In the genomic region with DNA sequence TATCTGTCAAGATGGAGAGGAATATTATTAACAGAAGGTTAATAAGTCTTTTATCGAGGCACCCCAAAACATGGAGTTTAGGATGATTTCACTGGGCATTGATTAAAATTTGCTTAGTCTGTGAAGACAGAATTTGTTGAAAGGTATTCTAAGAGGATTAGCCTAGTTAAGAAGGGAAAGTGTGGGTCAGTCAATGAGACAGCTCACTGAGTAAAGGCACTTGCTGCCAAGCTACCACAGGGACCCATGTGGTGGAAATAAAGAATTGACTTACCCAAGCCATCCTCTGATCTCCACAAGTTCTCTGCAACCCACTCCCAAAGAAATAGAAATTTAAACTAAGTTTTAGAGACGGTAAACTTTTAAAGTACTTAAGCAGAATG, we compare ENCODE assay signal across 17 mouse cellular contexts.
"Had no signal": no experiment of that assay in that cellular context is flagged by ENCODE, and none has a peak within 500 bp of the region (broad histone marks: within the 10 kb centered on the region; RNA-seq: fewer than 3 reads in every experiment).

No protein-coding gene starts in this region.

- H3K27ac ChIP-seq: kidney, embryonic 15.5 days; limb, embryonic 10.5 days; limb, embryonic 13.5 days; liver, embryonic 12.5 days; liver, embryonic 15.5 days; lung, embryonic 15.5 days; midbrain, embryonic 10.5 days; midbrain, embryonic 13.5 days had no signal

- H3K4me2 ChIP-seq: kidney, embryonic 15.5 days; limb, embryonic 13.5 days; liver, embryonic 12.5 days; liver, embryonic 15.5 days; lung, embryonic 15.5 days; midbrain, embryonic 13.5 days; neural tube, embryonic 13.5 days had no signal

- H3K9ac ChIP-seq: kidney, embryonic 15.5 days; limb, embryonic 13.5 days; liver, embryonic 12.5 days; liver, embryonic 15.5 days; lung, embryonic 15.5 days; midbrain, embryonic 13.5 days; neural tube, embryonic 13.5 days had no signal

- ATAC-seq: liver, embryonic 12.5 days; midbrain, embryonic 13.5 days; midbrain, embryonic 16.5 days had no signal

- H3K4me1 ChIP-seq: limb, embryonic 13.5 days; liver, embryonic 12.5 days; liver, embryonic 15.5 days; lung, embryonic 15.5 days; megakaryocyte, embryonic 14.5 days; midbrain, embryonic 10.5 days had no signal

- H3K27me3 ChIP-seq: kidney, embryonic 15.5 days; limb, embryonic 13.5 days; liver, embryonic 12.5 days; liver, embryonic 15.5 days; lung, embryonic 15.5 days; midbrain, embryonic 13.5 days; neural tube, embryonic 13.5 days had no signal

- H3K4me3 ChIP-seq: kidney, embryonic 15.5 days; limb, embryonic 10.5 days; limb, embryonic 13.5 days; liver, embryonic 12.5 days; liver, embryonic 15.5 days; lung, embryonic 15.5 days; megakaryocyte, embryonic 14.5 days; midbrain, embryonic 10.5 days; midbrain, embryonic 13.5 days; myocyte; neural tube, embryonic 13.5 days had no signal

- DNase-seq: kidney, postnatal 10 days; liver; lung, postnatal 10 days; thymus, adult 18-20 months; thymus, postnatal 36 days had no signal

- H3K9me3 ChIP-seq: kidney, embryonic 15.5 days; limb, embryonic 10.5 days; limb, embryonic 13.5 days; liver, embryonic 12.5 days; liver, embryonic 15.5 days; lung, embryonic 15.5 days; megakaryocyte, embryonic 14.5 days; midbrain, embryonic 10.5 days; midbrain, embryonic 13.5 days; neural tube, embryonic 13.5 days had no signal

- H3K36me3 ChIP-seq: kidney, embryonic 15.5 days; limb, embryonic 10.5 days; limb, embryonic 13.5 days; liver, embryonic 12.5 days; liver, embryonic 15.5 days; lung, embryonic 15.5 days; midbrain, embryonic 10.5 days; midbrain, embryonic 13.5 days; neural tube, embryonic 13.5 days had no signal
